Mouse (Mus musculus) CH12.LX (cell line): ENCODE measurements around the gene Mex3d.
A peak's percentile ranks its signal among the peaks of the same experiment; 100 is the strongest.

ENCODE experiments used
- CTCF ChIP-seq, 2 experiments: IDR thresholded peaks in 1 of 2; conservative IDR thresholded peaks in 1 of 2; 2 replicates each; pipeline ENCODE4 v1.5.1; 2011 to 2012; ENCODE audit warnings: low read depth in 2 of 2, low read length in 2 of 2, improper control_type of control experiment in 1 of 2, inconsistent platforms in 1 of 2, mild to moderate bottlenecking in 1 of 2, moderate library complexity in 1 of 2
- ELF1 ChIP-seq: IDR thresholded peaks from 2 replicates; pipeline ENCODE4 v1.6.1; 2014; ENCODE audit warnings: low read depth, mild to moderate bottlenecking, inconsistent platforms, low read length, improper control_type of control experiment
- EP300 ChIP-seq: IDR thresholded peaks from 2 replicates; pipeline ENCODE4 v1.6.1; 2011; ENCODE audit warnings: low read length, improper control_type of control experiment
- MXI1 ChIP-seq: IDR thresholded peaks from 2 replicates; pipeline ENCODE4 v1.6.1; 2011; ENCODE audit warnings: mild to moderate bottlenecking, low read depth, low read length, improper control_type of control experiment
- POLR2A ChIP-seq: IDR thresholded peaks from 2 replicates; pipeline ENCODE4 v1.6.1; 2011; ENCODE audit warnings: low read depth, mild to moderate bottlenecking, improper control_type of control experiment, low read length
- USF1 ChIP-seq: IDR thresholded peaks from 2 replicates; pipeline ENCODE4 v1.6.1; 2014; ENCODE audit warnings: low read depth, mild to moderate bottlenecking, inconsistent platforms, low read length, improper control_type of control experiment

- TF ChIP-seq USF1 (no peak), MXI1 (no peak), ELF1 (no peak), EP300 (no peak), CTCF (conservative IDR thresholded peaks at IDR 0.05 in 1 of 2, IDR thresholded peaks at IDR 0.05 in 1 of 2; ENCODE audit: low read depth in 2 of 2, low read length in 2 of 2) (peak; percentile 47 to 50; a peak in 3 of 4 replicates), POLR2A (no peak)
These were observed 9.7 kb downstream of the Mex3d start for GRCm38 (mm10) chr10:80377716-80378115.
